Mouse (Mus musculus) embryonic facial prominence, embryonic 10.5 days (tissue): ENCODE data around the gene Zfp281. TPM values are rescaled to one million over a fixed set of nuclear protein-coding genes. Genes with fewer than 3 reads are reported as not detected.
A peak's percentile ranks its signal among the peaks of the same experiment; 100 is the strongest.

Experiments used
- DNase-seq: peaks from one replicate; pipeline ENCODE4 v3.0.0-alpha.2; 2017; ENCODE audit warnings: low spot score
- H3K27ac ChIP-seq: fragments of 300-500 bp; sonication (generic); replicated peaks from 2 replicates; pipeline ENCODE4 v1.5.1; 2016; ENCODE audit warnings: mild to moderate bottlenecking
- H3K27me3 ChIP-seq: fragments of 300-500 bp; sonication (generic); replicated peaks from 2 replicates; pipeline ENCODE4 v1.6.1; 2016; ENCODE audit warnings: low read depth, mild to moderate bottlenecking; ENCODE audit not compliant: poor library complexity, severe bottlenecking
- H3K36me3 ChIP-seq: fragments of 300-500 bp; sonication (generic); replicated peaks from 2 replicates; pipeline ENCODE4 v1.6.1; 2016; ENCODE audit warnings: mild to moderate bottlenecking, moderate library complexity
- H3K4me1 ChIP-seq: fragments of 300-500 bp; sonication (generic); 2 replicates; pipeline ENCODE4 v1.6.1; 2016
- H3K4me3 ChIP-seq: fragments of 300-500 bp; sonication (generic); 2 replicates; pipeline ENCODE4 v1.5.1; 2016; ENCODE audit warnings: mild to moderate bottlenecking, moderate library complexity
- H3K9me3 ChIP-seq: fragments of 300-500 bp; sonication (generic); 2 replicates; pipeline ENCODE4 v1.6.1; 2016; ENCODE audit warnings: mild to moderate bottlenecking
- WGBS: fragments of 180-500 bp; shearing (Covaris S2); methylation state at CpG from one replicate; pipeline ENCODE4 v1.1.7; 2016; 5-methylcytosine and 5-hydroxymethylcytosine counted together
- polyA plus RNA-seq: library from polyadenylated mRNA; unstranded; fragments of >200 nt; fragmentation: Nextera tagmentation; extraction: Ambion mirVana; gene quantifications from 2 replicates; pipeline ENCODE4 v1.2.1, GENCODE M21; 2016

Gene Zfp281
- polyA plus RNA-seq, 1 experiment from 2014 or later, result 32.8 TPM

DNA sequence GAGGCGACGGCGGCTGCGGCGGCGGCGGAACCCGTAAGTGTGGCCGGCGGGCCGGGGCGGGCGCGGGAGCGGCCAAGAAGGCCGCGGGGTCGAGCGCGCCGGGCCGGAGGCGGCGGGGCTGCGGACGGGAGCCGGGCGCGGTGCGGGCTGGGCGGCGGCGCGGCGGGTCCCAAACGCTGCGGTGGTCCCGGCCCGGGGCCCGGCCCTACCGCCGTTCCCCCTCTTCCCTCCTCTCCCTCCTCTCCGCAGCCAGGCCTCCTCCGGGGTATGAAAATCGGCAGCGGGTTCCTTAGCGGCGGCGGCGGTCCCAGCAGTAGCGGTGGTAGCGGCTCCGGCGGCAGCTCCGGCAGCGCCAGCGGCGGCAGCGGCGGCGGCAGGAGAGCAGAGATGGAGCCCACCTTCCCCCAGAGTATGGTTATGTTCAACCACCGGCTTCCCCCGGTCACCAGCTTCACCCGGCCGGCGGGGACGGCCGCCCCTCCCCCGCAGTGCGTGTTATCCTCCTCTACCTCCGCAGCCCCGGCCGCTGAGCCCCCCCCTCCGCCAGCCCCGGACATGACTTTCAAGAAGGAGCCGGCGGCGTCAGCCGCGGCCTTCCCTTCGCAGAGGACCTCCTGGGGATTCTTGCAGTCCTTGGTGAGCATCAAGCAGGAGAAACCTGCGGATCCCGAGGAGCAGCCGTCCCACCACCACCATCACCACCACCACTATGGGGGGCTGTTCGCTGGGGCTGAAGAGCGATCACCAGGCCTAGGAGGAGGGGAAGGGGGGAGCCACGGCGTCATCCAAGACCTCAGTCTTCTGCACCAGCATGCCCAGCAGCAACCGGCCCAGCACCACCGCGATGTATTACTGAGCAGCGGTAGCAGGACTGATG, 556 bp downstream of the Zfp281 start:
- peak overlapping the region; percentile 98 for H3K27ac ChIP-seq
- H3K4me1 ChIP-seq, result peaks cover 44% of the 10 kb centered on the region
- peak; percentile 69 for DNase-seq
- H3K9me3 ChIP-seq, result no peaks in the 10 kb centered on the region
- H3K27me3 ChIP-seq, result no peaks in the 10 kb centered on the region
- WGBS, result 2% methylated on average over 92 of the region's 92 CpGs
- peak overlapping the region; percentile 98 for H3K4me3 ChIP-seq
- H3K36me3 ChIP-seq, result peaks cover 47% of the 10 kb centered on the region

DNA sequence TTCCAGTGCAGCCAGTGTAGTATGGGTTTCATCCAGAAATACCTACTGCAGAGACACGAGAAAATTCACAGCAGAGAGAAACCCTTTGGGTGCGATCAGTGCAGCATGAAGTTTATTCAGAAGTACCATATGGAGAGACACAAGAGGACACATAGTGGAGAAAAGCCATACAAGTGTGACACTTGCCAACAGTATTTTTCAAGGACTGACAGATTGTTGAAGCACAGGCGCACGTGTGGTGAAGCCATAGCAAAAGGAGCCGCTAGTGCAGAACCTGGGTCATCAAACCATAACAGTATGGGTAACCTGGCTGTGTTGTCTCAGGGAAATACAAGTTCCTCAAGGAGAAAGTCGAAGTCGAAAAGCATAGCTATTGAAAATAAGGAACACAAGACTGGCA, 1.4 kb downstream of the Zfp281 start:
- Histone ChIP-seq H3K4me1 (peaks cover 44% of the 10 kb centered on the region), H3K27ac (no peak overlapping the region), H3K27me3 (no peaks in the 10 kb centered on the region), H3K9me3 (no peaks in the 10 kb centered on the region), H3K4me3 (peak overlapping the region; percentile 98), H3K36me3 (peaks cover 56% of the 10 kb centered on the region)
- WGBS, result 91% methylated on average over 7 of the region's 7 CpGs
- DNase-seq, result no peak

GRCm38 (mm10) chr1:136626756-136627155, 2.1 kb downstream of the Zfp281 start:
- Histone ChIP-seq H3K36me3 (peaks cover 60% of the 10 kb centered on the region), H3K27ac (no peak overlapping the region), H3K4me1 (peaks cover 44% of the 10 kb centered on the region), H3K27me3 (no peaks in the 10 kb centered on the region), H3K4me3 (peak overlapping the region; percentile 98; the same call in 1 of the 2 replicates), H3K9me3 (no peaks in the 10 kb centered on the region)
- DNase-seq, result no peak
- 91% methylated on average over 5 of the region's 5 CpGs for WGBS

GRCm38 (mm10) chr1:136627591-136627990, 2.9 kb downstream of the Zfp281 start:
- H3K27me3 ChIP-seq, result no peaks in the 10 kb centered on the region
- H3K36me3 ChIP-seq, result peaks cover 68% of the 10 kb centered on the region
- peaks cover 44% of the 10 kb centered on the region for H3K4me1 ChIP-seq
- DNase-seq, result no peak
- peak overlapping the region; percentile 98; the same call in 1 of the 2 replicates for H3K4me3 ChIP-seq
- WGBS, result 88% methylated on average over 5 of the region's 5 CpGs
- H3K27ac ChIP-seq, result no peak overlapping the region
- H3K9me3 ChIP-seq, result no peaks in the 10 kb centered on the region

- H3K27ac ChIP-seq, result no peak overlapping the region
- H3K36me3 ChIP-seq, result peaks cover 53% of the 10 kb centered on the region
- no peaks in the 10 kb centered on the region for H3K9me3 ChIP-seq
- no peaks in the 10 kb centered on the region for H3K27me3 ChIP-seq
- H3K4me1 ChIP-seq, result peaks cover 14% of the 10 kb centered on the region
- 93% methylated on average over 3 of the region's 3 CpGs for WGBS
- no peak overlapping the region for H3K4me3 ChIP-seq
- DNase-seq, result no peak
These were observed 8.2 kb downstream of the Zfp281 start for GRCm38 (mm10) chr1:136632891-136633290.

DNA sequence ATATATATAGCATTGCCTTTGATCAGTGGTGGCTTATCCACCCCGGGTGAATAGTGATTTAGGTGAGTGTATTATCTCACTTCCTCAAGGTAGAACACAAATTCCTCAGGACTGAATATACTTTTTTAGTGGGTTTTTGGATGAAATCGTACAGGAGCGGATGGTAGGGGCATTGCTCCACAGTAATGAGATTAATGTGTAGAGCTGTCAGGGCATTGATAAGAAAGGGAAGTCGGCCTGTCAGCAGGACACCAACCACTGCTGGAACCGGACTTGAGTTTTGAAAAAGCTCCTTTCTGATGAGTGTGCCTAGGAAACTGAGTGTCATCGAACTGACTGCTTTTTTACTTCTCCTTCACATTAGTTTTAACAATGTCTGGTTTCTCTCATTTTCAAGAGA, 10.9 kb downstream of the Zfp281 start:
- no peaks in the 10 kb centered on the region for H3K9me3 ChIP-seq
- no peaks in the 10 kb centered on the region for H3K27me3 ChIP-seq
- no peak overlapping the region for H3K27ac ChIP-seq
- no peak for DNase-seq
- WGBS, result 88% methylated on average over 6 of the region's 6 CpGs
- H3K4me3 ChIP-seq, result no peak overlapping the region
- H3K36me3 ChIP-seq, result peaks cover 27% of the 10 kb centered on the region
- no peaks in the 10 kb centered on the region for H3K4me1 ChIP-seq

DNA sequence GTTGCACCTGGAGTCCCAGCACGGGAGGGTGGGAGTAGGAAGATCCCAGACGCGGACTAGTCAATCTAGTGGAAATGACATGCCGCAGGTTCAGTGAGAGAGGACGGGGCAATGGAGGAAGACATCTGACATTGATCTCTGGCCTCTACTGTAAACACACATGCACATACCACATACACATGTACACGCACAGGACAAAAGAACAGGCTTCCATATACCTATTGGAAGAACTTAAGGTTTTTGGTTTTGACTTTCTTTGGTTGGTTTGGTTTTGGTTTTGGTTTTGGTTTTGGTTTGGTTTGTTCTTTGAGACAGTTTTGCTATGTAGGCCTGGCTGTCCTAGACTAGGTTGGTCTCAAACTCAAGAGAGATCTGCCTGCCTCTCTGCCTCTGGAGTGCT, 12.2 kb downstream of the Zfp281 start:
- Histone ChIP-seq H3K4me1 (no peaks in the 10 kb centered on the region), H3K36me3 (peaks cover 17% of the 10 kb centered on the region), H3K27ac (no peak overlapping the region), H3K9me3 (no peaks in the 10 kb centered on the region), H3K27me3 (no peaks in the 10 kb centered on the region), H3K4me3 (no peak overlapping the region)
- 96% methylated on average over 6 of the region's 6 CpGs for WGBS
- DNase-seq, result no peak

GRCm38 (mm10) chr1:136637696-136638095, 13.0 kb downstream of the Zfp281 start:
- Histone ChIP-seq H3K9me3 (no peaks in the 10 kb centered on the region), H3K4me1 (no peaks in the 10 kb centered on the region), H3K36me3 (peaks cover 9% of the 10 kb centered on the region), H3K27me3 (no peaks in the 10 kb centered on the region), H3K4me3 (no peak overlapping the region), H3K27ac (no peak overlapping the region)
- WGBS, result 91% methylated on average over 4 of the region's 4 CpGs
- DNase-seq, result no peak

- Histone ChIP-seq H3K27ac (no peak overlapping the region), H3K9me3 (no peaks in the 10 kb centered on the region), H3K4me1 (no peaks in the 10 kb centered on the region), H3K36me3 (peaks cover 6% of the 10 kb centered on the region), H3K27me3 (no peaks in the 10 kb centered on the region), H3K4me3 (no peak overlapping the region)
- DNase-seq, result no peak
- WGBS, result 91% methylated on average over 7 of the region's 7 CpGs
These were observed 13.5 kb downstream of the Zfp281 start for GRCm38 (mm10) chr1:136638211-136638610.

DNA sequence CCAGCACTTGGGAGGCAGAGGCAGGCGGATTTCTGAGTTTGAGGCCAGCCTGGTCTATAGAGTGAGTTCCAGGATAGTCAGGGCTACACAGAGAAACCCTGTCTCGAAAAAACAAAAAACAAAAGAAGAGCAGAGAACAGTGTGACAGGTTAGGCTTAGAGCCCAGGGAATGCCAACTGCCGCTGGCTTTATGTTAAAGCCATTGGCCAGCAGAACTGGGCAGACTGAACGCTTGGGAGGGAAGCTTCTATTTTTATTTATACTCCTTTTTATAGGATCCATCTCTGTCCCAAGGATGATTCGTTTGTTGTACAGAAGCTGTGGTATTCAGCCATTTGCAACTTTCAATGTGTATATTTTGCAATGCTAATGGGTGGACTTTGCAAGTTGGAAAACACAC, 14.0 kb downstream of the Zfp281 start:
- no peak overlapping the region for H3K27ac ChIP-seq
- no peaks in the 10 kb centered on the region for H3K9me3 ChIP-seq
- no peaks in the 10 kb centered on the region for H3K27me3 ChIP-seq
- WGBS, result 93% methylated on average over 5 of the region's 5 CpGs
- no peak overlapping the region for H3K4me3 ChIP-seq
- no peak for DNase-seq
- peaks cover 3% of the 10 kb centered on the region; the same call in 1 of the 2 replicates for H3K36me3 ChIP-seq
- H3K4me1 ChIP-seq, result no peaks in the 10 kb centered on the region

DNA sequence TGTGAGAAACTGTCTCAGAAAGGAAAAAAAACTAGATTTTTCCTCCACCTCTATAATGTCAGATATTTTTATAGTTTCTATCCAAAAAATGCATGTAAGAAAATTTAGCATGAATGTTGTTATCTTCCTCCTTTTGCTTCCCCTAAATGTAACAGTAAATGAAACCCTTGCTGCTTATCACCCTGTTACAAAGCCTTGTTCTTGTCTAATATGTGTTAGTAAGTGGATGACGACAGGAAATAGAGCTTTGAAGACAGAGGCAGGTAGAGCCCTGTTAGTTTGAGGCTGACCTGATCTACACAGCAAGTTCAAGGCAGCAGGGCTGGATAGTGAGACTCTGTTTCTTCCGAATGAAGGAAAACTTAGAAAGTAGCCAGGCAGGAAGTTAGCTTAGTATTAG, 14.5 kb downstream of the Zfp281 start:
- DNase-seq, result no peak
- 79% methylated on average over 2 of the region's 2 CpGs for WGBS
- H3K4me3 ChIP-seq, result no peak overlapping the region
- H3K9me3 ChIP-seq, result no peaks in the 10 kb centered on the region
- H3K27ac ChIP-seq, result no peak overlapping the region
- 0 out of 2 replicates have a peak, but pooled peaks cover 3% of the 10 kb centered on the region for H3K36me3 ChIP-seq
- peaks cover 2% of the 10 kb centered on the region for H3K4me1 ChIP-seq
- H3K27me3 ChIP-seq, result no peaks in the 10 kb centered on the region

DNA sequence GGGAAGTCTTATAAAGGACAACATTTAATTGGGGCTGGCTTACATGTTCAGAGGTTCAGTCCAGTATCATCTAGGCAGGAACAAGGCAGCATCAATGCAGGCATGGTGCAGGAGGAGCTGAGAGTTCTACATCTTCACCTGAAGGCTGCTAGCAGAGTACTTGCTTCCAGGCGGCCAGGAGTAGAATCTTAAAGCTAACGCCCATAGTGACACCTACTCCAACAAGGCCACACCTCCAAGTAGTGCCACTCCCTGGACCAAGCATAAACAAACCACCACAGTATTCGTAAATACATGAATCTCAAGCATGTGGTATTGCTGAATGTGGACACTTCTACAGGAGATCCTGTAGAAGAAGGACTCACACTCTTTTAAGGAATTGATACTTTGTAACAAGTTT, 18.0 kb downstream of the Zfp281 start:
- H3K27me3 ChIP-seq, result no peaks in the 10 kb centered on the region
- no peak overlapping the region for H3K27ac ChIP-seq
- DNase-seq, result no peak
- H3K4me3 ChIP-seq, result no peak overlapping the region
- H3K4me1 ChIP-seq, result peaks cover 8% of the 10 kb centered on the region
- WGBS, result 85% methylated on average over 3 of the region's 3 CpGs
- H3K9me3 ChIP-seq, result no peaks in the 10 kb centered on the region
- H3K36me3 ChIP-seq, result 0 out of 2 replicates have a peak, but pooled peaks cover 2% of the 10 kb centered on the region

- Histone ChIP-seq H3K27me3 (no peaks in the 10 kb centered on the region), H3K27ac (no peak overlapping the region), H3K9me3 (no peaks in the 10 kb centered on the region), H3K36me3 (no peaks in the 10 kb centered on the region), H3K4me3 (no peak overlapping the region), H3K4me1 (peaks cover 8% of the 10 kb centered on the region)
- 36% methylated on average over 4 of the region's 4 CpGs for WGBS
- DNase-seq, result no peak
These were observed 19.8 kb downstream of the Zfp281 start for GRCm38 (mm10) chr1:136644486-136644885.
